Mouse (Mus musculus) telencephalon, adult 2 months (tissue): ENCODE data around the gene Slc39a13.
A peak's percentile ranks its signal among the peaks of the same experiment; 100 is the strongest.
"Not testable (repeated sequence)": the region's sequence is repeated elsewhere in the genome, so short reads cannot be mapped to it uniquely, and the experiment has no call there.

Experiments used
- DNase-seq: peaks from one replicate; pipeline ENCODE4 v3.0.0-alpha.2; 2011; ENCODE audit warnings: low read depth, low spot score

Slc39a13 gene

GRCm38 (mm10) chr2:91027391-91028214, 42.6 kb downstream of the Slc39a13 start:
- DNase-seq: no peak

GRCm38 (mm10) chr2:91026491-91026890, 43.7 kb downstream of the Slc39a13 start:
- DNase-seq: no peak

GRCm38 (mm10) chr2:91025081-91025516, 45.1 kb downstream of the Slc39a13 start:
- DNase-seq: peak; percentile 84

- no peak for DNase-seq
These were observed 46.3 kb downstream of the Slc39a13 start for GRCm38 (mm10) chr2:91023956-91024355.

GRCm38 (mm10) chr2:91023131-91023530, 47.1 kb downstream of the Slc39a13 start:
- no peak for DNase-seq

- not testable (repeated sequence) for DNase-seq
These were observed 48.0 kb downstream of the Slc39a13 start for GRCm38 (mm10) chr2:91022266-91022665.

GRCm38 (mm10) chr2:91019911-91020310, 50.3 kb downstream of the Slc39a13 start:
- DNase-seq: no peak

- no peak for DNase-seq
These were observed 52.0 kb downstream of the Slc39a13 start for GRCm38 (mm10) chr2:91018061-91018788.

- no peak for DNase-seq
These were observed 54.8 kb downstream of the Slc39a13 start for GRCm38 (mm10) chr2:91015386-91015785.

GRCm38 (mm10) chr2:91013881-91014280, 56.3 kb downstream of the Slc39a13 start:
- no peak for DNase-seq
